Mouse (Mus musculus): ENCODE data around the gene Trp53tg5.

GRCm38 (mm10) chr2:164507811-164508210 is 34.3 kb upstream of the Trp53tg5 start:
- TF ChIP-seq POLR2A (IDR thresholded peaks at IDR 0.05; ENCODE audit: low read depth, low read length), result no peak
- no peak for TF ChIP-seq MYC (IDR thresholded peaks at IDR 0.05; ENCODE audit: low read depth, low read length)
- no peak for TF ChIP-seq CTCF (conservative IDR thresholded peaks at IDR 0.05 in 1 of 2, IDR thresholded peaks at IDR 0.05 in 1 of 2; ENCODE audit: low read depth in 2 of 2, low read length in 2 of 2)
- no peak for TF ChIP-seq JUND (conservative IDR thresholded peaks at IDR 0.05; ENCODE audit: low read depth, low read length)
- no peak for TF ChIP-seq EP300 (IDR thresholded peaks at IDR 0.05; ENCODE audit: low read length)
- no peak for TF ChIP-seq USF1 (IDR thresholded peaks at IDR 0.05; ENCODE audit: low read depth, low read length)
- no peak for TF ChIP-seq E2F4 (IDR thresholded peaks at IDR 0.05; ENCODE audit: insufficient replicate concordance, low read depth, low read length)
- TF ChIP-seq ZC3H11A (IDR thresholded peaks at IDR 0.05; ENCODE audit: low read depth, low read length), result no peak
- TF ChIP-seq CHD2 (IDR thresholded peaks at IDR 0.05; ENCODE audit: low read length), result no peak
- TF ChIP-seq RCOR1 (conservative IDR thresholded peaks at IDR 0.05; ENCODE audit: low read depth, low read length), result no peak
- no peak for TF ChIP-seq CHD1 (IDR thresholded peaks at IDR 0.05; ENCODE audit: low read depth, low read length)
- no peak for TF ChIP-seq HCFC1 (IDR thresholded peaks at IDR 0.05; ENCODE audit: low read depth, low read length)
- no peak for TF ChIP-seq MXI1 (IDR thresholded peaks at IDR 0.05; ENCODE audit: low read depth, low read length)
- TF ChIP-seq POLR2AphosphoS2 (IDR thresholded peaks at IDR 0.05; ENCODE audit: low read depth, low read length), result no peak

All from CH12.LX (cell line).